Mouse (Mus musculus) heart, postnatal 0 days (tissue): ENCODE measurements at regions not wholly inside any gene's neighbourhood (a gene's known extent, or its start where the extent isn't known, plus 50 kb on each side); places are given as distances from the start of the nearest gene placed in this dataset.

Source experiments
- CTCF ChIP-seq: IDR thresholded peaks from 2 replicates; pipeline ENCODE4 v1.5.1; 2016; ENCODE audit warnings: antibody characterized with exemption, control low read depth, low read depth
- EP300 ChIP-seq: IDR thresholded peaks from 2 replicates; pipeline ENCODE4 v1.6.1; 2016; ENCODE audit warnings: antibody characterized with exemption, low read depth

- no peak for TF ChIP-seq CTCF
- TF ChIP-seq EP300, result no peak
Measured at GRCm38 (mm10) chr16:46776367-46776766, 278.0 kb upstream of the Nectin3 start.
